Mouse (Mus musculus) neural tube, embryonic 13.5 days (tissue): Measurements from ENCODE around the gene Pxmp4. TPM values are rescaled to one million over a fixed set of nuclear protein-coding genes. Genes with fewer than 3 reads are reported as not detected.

Experiments used
- ATAC-seq: fragments of 200-750 bp; cut with Nextera tagmentation; 2 replicates; pipeline ENCODE4 v1.8.0; 2017; ENCODE audit warnings: low read depth, mild to moderate bottlenecking, moderate TSS enrichment, moderate library complexity
- H3K27ac ChIP-seq: fragments of 300-500 bp; sonication (generic); replicated peaks from 2 replicates; pipeline ENCODE4 v1.5.1; 2015; ENCODE audit warnings: moderate library complexity, mild to moderate bottlenecking, inconsistent platforms
- H3K27me3 ChIP-seq: fragments of 300-500 bp; sonication (generic); 2 replicates; pipeline ENCODE4 v1.6.1; 2015; ENCODE audit warnings: mild to moderate bottlenecking, inconsistent platforms
- H3K36me3 ChIP-seq: fragments of 300-500 bp; sonication (generic); 2 replicates; pipeline ENCODE4 v1.6.1; 2015; ENCODE audit warnings: mild to moderate bottlenecking, inconsistent platforms
- H3K4me1 ChIP-seq: fragments of 300-500 bp; sonication (generic); replicated peaks from 2 replicates; pipeline ENCODE4 v1.6.1; 2015; ENCODE audit warnings: inconsistent platforms
- H3K4me2 ChIP-seq: fragments of 300-500 bp; sonication (generic); 2 replicates; pipeline ENCODE4 v1.6.1; 2015; ENCODE audit warnings: inconsistent platforms, mild to moderate bottlenecking, moderate library complexity
- H3K4me3 ChIP-seq: fragments of 300-500 bp; sonication (generic); 2 replicates; pipeline ENCODE4 v1.5.1; 2015; ENCODE audit warnings: mild to moderate bottlenecking, inconsistent platforms
- H3K9ac ChIP-seq: fragments of 300-500 bp; sonication (generic); 2 replicates; pipeline ENCODE4 v1.6.1; 2015; ENCODE audit warnings: moderate library complexity, mild to moderate bottlenecking, inconsistent platforms
- H3K9me3 ChIP-seq: fragments of 300-500 bp; sonication (generic); 2 replicates; pipeline ENCODE4 v1.6.1; 2016; ENCODE audit warnings: inconsistent platforms
- WGBS: fragments of 180-500 bp; shearing (Covaris S2); methylation state at CpG from one replicate; pipeline ENCODE4 v1.1.7; 2015; 5-methylcytosine and 5-hydroxymethylcytosine counted together
- polyA plus RNA-seq: library from polyadenylated mRNA; unstranded; fragments of >200 nt; fragmentation: Nextera tagmentation; extraction: Ambion mirVana; gene quantifications from 2 replicates; pipeline ENCODE4 v1.2.1, GENCODE M21; 2015

Gene Pxmp4
- polyA plus RNA-seq, result 13.6 and 16.1 TPM in 2 replicates

GRCm38 (mm10) chr2:154603638-154604153, at the start of gene Pxmp4:
TSS of gene Pxmp4 (minus strand) at chr2:154603708.
- Histone ChIP-seq H3K4me1 (peaks cover 17% of the 10 kb centered on the region), H3K27ac (peak within 1 kb of the TSS; percentile 53; the same call in 1 of the 2 replicates), H3K4me2 (peak within 1 kb of the TSS; percentile 74), H3K27me3 (peaks cover 10% of the 10 kb centered on the region), H3K4me3 (peak within 1 kb of the TSS; percentile 57), H3K36me3 (no peaks in the 10 kb centered on the region), H3K9ac (peak within 1 kb of the TSS; percentile 80), H3K9me3 (no peaks in the 10 kb centered on the region)
- ATAC-seq, result peak; percentile 100
- under 1% methylated on average over 13 of the region's 13 CpGs for WGBS

DNA sequence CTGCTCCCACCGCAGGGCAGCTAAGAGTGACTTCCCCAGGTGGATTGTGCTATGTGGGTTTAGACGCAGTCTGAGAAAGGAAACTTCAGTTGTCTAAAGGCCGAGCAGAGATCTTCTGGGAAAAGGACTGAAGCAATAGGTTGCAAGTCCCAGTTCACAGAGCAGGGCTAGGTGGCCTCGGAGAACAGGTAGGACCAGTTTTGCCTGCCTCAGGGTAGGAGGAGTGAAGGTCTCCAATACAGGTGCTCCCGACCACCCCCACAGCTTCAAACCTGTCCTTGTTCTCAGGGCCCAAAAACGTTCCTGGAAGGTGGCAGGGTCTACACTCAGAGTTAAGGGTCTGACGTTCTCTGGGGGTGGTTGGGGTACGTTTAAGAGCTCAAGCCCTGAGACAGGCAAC, 47.9 kb upstream of the Pxmp4 start, which contains the start of gene Chmp4b:
TSS of gene Chmp4b (plus strand) at position 343 of the 400 bp plus-strand sequence.
- Histone ChIP-seq H3K27ac (no peak within 1 kb of the TSS), H3K9me3 (no peaks in the 10 kb centered on the region), H3K4me3 (no peak within 1 kb of the TSS), H3K4me1 (peaks cover 2% of the 10 kb centered on the region), H3K36me3 (peaks cover 4% of the 10 kb centered on the region; the same call in 1 of the 2 replicates), H3K4me2 (no peak within 1 kb of the TSS), H3K27me3 (no peaks in the 10 kb centered on the region), H3K9ac (no peak within 1 kb of the TSS)
- WGBS, result 52% methylated on average over 8 of the region's 8 CpGs
- ATAC-seq, result no peak

DNA sequence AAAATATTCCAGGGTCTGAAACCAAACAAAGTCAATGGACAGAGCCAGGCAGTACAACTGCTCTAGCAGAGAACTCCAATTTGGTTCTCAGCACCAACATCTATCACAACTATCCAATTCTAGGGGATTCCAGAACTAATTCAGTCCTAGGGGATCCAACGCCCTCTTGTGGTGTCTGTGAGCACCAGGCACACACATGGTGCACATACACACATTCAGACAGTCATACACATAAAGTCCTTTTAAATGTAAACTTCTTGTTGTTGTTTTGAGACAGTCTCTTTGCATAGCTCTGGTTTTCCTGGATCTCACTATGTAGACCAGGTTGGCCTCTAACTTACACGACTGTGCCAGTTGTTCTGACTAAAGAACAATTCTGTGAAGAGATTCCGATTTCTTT, 46.9 kb upstream of the Pxmp4 start:
- H3K4me2 ChIP-seq, result no peak overlapping the region
- peaks cover 14% of the 10 kb centered on the region for H3K36me3 ChIP-seq
- no peak overlapping the region for H3K4me3 ChIP-seq
- WGBS, result 77% methylated on average over 3 of the region's 3 CpGs
- no peak overlapping the region for H3K9ac ChIP-seq
- H3K27ac ChIP-seq, result no peak overlapping the region
- no peaks in the 10 kb centered on the region for H3K4me1 ChIP-seq
- ATAC-seq, result no peak
- no peaks in the 10 kb centered on the region for H3K27me3 ChIP-seq
- H3K9me3 ChIP-seq, result no peaks in the 10 kb centered on the region

- Histone ChIP-seq H3K27ac (no peak overlapping the region), H3K4me3 (no peak overlapping the region), H3K4me1 (no peaks in the 10 kb centered on the region), H3K4me2 (no peak overlapping the region), H3K9me3 (no peaks in the 10 kb centered on the region), H3K36me3 (peaks cover 35% of the 10 kb centered on the region), H3K27me3 (no peaks in the 10 kb centered on the region), H3K9ac (no peak overlapping the region)
- WGBS, result 30% methylated on average over 3 of the region's 3 CpGs
- no peak for ATAC-seq
These were observed 44.6 kb upstream of the Pxmp4 start for GRCm38 (mm10) chr2:154648086-154648485.

- 75% methylated on average over 5 of the region's 5 CpGs for WGBS
- peaks cover 48% of the 10 kb centered on the region for H3K36me3 ChIP-seq
- no peak for ATAC-seq
These were observed 43.1 kb upstream of the Pxmp4 start for GRCm38 (mm10) chr2:154646634-154647033.

GRCm38 (mm10) chr2:154642712-154643385, 39.3 kb upstream of the Pxmp4 start:
- H3K27ac ChIP-seq, result no peak overlapping the region
- H3K9me3 ChIP-seq, result no peaks in the 10 kb centered on the region
- WGBS, result 89% methylated on average over 6 of the region's 6 CpGs
- no peak for ATAC-seq
- no peak overlapping the region for H3K4me2 ChIP-seq
- H3K36me3 ChIP-seq, result peaks cover 78% of the 10 kb centered on the region
- H3K4me1 ChIP-seq, result no peaks in the 10 kb centered on the region
- no peak overlapping the region for H3K9ac ChIP-seq
- no peaks in the 10 kb centered on the region for H3K27me3 ChIP-seq
- H3K4me3 ChIP-seq, result no peak overlapping the region

More at GRCm38 (mm10) chr2:154646634-154647033, 43.1 kb upstream of the Pxmp4 start:
- Histone ChIP-seq H3K4me3 (no peak overlapping the region), H3K4me1 (no peaks in the 10 kb centered on the region), H3K9me3 (no peaks in the 10 kb centered on the region), H3K27ac (no peak overlapping the region), H3K9ac (no peak overlapping the region), H3K27me3 (no peaks in the 10 kb centered on the region), H3K4me2 (no peak overlapping the region)

GRCm38 (mm10) chr2:154642005-154642459, 38.5 kb upstream of the Pxmp4 start:
- H3K27me3 ChIP-seq, result no peaks in the 10 kb centered on the region
- ATAC-seq, result no peak
- 96% methylated on average over 9 of the region's 9 CpGs for WGBS

DNA sequence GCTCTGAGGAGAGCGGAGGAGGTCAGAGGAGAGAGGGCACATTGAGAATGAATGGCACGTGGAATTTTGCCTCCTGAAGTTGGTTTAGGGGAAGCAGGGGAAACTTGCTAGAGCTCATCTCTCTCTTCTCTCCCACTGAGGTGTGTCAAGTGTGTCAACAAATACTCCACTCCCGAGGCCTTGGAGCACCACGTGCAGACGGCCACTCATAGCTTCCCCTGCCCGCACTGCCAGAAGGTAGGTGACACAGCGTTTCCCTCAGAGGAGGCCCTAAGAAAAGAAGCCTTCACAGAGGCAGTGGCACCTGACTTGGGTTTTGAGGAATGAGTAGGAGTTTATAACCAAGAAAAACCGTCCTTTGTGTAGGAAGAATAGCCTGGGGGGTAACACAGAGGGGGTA, 37.7 kb upstream of the Pxmp4 start:
- no peaks in the 10 kb centered on the region for H3K9me3 ChIP-seq
- no peak overlapping the region for H3K27ac ChIP-seq
- no peaks in the 10 kb centered on the region for H3K27me3 ChIP-seq
- ATAC-seq, result no peak
- H3K4me3 ChIP-seq, result no peak overlapping the region
- H3K4me1 ChIP-seq, result no peaks in the 10 kb centered on the region
- 85% methylated on average over 8 of the region's 8 CpGs for WGBS
- H3K9ac ChIP-seq, result no peak overlapping the region
- H3K4me2 ChIP-seq, result no peak overlapping the region
- peaks cover 87% of the 10 kb centered on the region for H3K36me3 ChIP-seq

More at GRCm38 (mm10) chr2:154642005-154642459, 38.5 kb upstream of the Pxmp4 start:
- Histone ChIP-seq H3K9me3 (no peaks in the 10 kb centered on the region), H3K27ac (no peak overlapping the region), H3K9ac (no peak overlapping the region), H3K4me2 (no peak overlapping the region), H3K4me1 (no peaks in the 10 kb centered on the region), H3K4me3 (no peak overlapping the region), H3K36me3 (peaks cover 86% of the 10 kb centered on the region)

DNA sequence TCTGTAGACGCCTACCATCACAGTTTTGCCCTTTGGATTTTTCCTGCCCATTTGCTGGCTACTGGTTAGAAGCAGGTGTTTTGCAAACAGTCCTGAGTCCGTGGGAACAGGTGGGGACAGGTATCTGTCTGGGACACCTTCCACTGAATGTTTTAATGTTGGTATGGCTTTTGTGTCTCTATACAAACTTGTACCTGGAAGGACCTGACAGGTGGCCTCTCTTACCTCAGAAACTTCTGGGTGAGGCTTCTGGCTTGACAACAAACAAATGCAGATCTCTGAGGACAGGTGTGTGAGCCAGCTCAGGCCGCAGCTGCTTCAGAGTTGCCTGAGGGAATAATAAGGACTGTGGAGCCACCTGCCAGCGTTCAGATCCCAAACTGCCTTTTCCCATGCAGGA, 35.6 kb upstream of the Pxmp4 start:
- Histone ChIP-seq H3K4me1 (no peaks in the 10 kb centered on the region), H3K4me3 (no peak overlapping the region), H3K9ac (no peak overlapping the region), H3K36me3 (peaks cover 88% of the 10 kb centered on the region), H3K4me2 (no peak overlapping the region), H3K27ac (no peak overlapping the region), H3K9me3 (no peaks in the 10 kb centered on the region), H3K27me3 (no peaks in the 10 kb centered on the region)
- WGBS, result 89% methylated on average over 4 of the region's 4 CpGs
- ATAC-seq, result no peak

DNA sequence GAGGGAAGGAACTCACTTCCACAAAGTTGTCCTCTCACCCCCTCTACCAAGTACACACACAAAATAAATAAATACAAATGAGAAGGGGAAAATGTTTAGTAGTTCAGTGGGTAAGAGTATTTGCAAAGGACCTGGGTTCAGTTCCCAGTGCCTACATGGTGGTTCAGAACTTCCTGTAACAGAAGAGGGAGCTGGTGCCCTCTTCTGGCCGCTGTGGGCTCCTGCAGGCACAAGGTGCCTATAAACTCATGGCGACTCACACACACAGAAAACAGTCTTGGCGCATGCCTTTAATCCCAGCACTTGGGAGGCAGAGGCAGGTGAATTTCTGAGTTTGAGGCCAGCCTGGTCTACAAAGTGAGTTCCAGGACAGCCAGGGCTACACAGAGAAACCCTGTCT, 35.0 kb upstream of the Pxmp4 start:
- H3K27me3 ChIP-seq, result no peaks in the 10 kb centered on the region
- no peaks in the 10 kb centered on the region for H3K4me1 ChIP-seq
- no peak overlapping the region for H3K4me3 ChIP-seq
- H3K9ac ChIP-seq, result no peak overlapping the region
- no peak overlapping the region for H3K4me2 ChIP-seq
- H3K9me3 ChIP-seq, result no peaks in the 10 kb centered on the region
- no peak overlapping the region for H3K27ac ChIP-seq
- peaks cover 87% of the 10 kb centered on the region for H3K36me3 ChIP-seq
- no peak for ATAC-seq
- 90% methylated on average over 3 of the region's 3 CpGs for WGBS

- peaks cover 84% of the 10 kb centered on the region for H3K36me3 ChIP-seq
- no peaks in the 10 kb centered on the region for H3K9me3 ChIP-seq
- ATAC-seq, result no peak
- H3K4me2 ChIP-seq, result no peak overlapping the region
- no peak overlapping the region for H3K9ac ChIP-seq
- H3K27me3 ChIP-seq, result no peaks in the 10 kb centered on the region
- no peaks in the 10 kb centered on the region for H3K4me1 ChIP-seq
- WGBS, result 92% methylated on average over 2 of the region's 2 CpGs
- no peak overlapping the region for H3K27ac ChIP-seq
- H3K4me3 ChIP-seq, result no peak overlapping the region
These were observed 32.3 kb upstream of the Pxmp4 start for GRCm38 (mm10) chr2:154635826-154636225.

GRCm38 (mm10) chr2:154633876-154634644, 30.6 kb upstream of the Pxmp4 start:
- peaks cover 87% of the 10 kb centered on the region for H3K36me3 ChIP-seq
- H3K27ac ChIP-seq, result no peak overlapping the region
- no peaks in the 10 kb centered on the region for H3K4me1 ChIP-seq
- no peak overlapping the region for H3K4me2 ChIP-seq
- no peak for ATAC-seq
- no peak overlapping the region for H3K9ac ChIP-seq
- H3K9me3 ChIP-seq, result no peaks in the 10 kb centered on the region
- no peak overlapping the region for H3K4me3 ChIP-seq
- 97% methylated on average over 9 of the region's 9 CpGs for WGBS
- no peaks in the 10 kb centered on the region for H3K27me3 ChIP-seq
